Mouse (Mus musculus) forebrain, postnatal 0 days (tissue): ENCODE measurements around the gene Zfp28. TPM values are rescaled to one million over a fixed set of nuclear protein-coding genes. Genes with fewer than 3 reads are reported as not detected.
"Not testable (repeated sequence)": the region's sequence is repeated elsewhere in the genome, so short reads cannot be mapped to it uniquely, and the experiment has no call there.

ENCODE experiments used
- ATAC-seq: fragments of 200-750 bp; cut with Nextera tagmentation; 2 replicates; pipeline ENCODE4 v1.8.0; 2017; ENCODE audit warnings: mild to moderate bottlenecking, moderate library complexity
- DNase-seq: peaks from one replicate; pipeline ENCODE4 v3.0.0-alpha.2; 2015
- H3K27ac ChIP-seq: fragments of 300-500 bp; sonication (generic); 2 replicates; pipeline ENCODE4 v1.5.1; 2014; ENCODE audit warnings: low read depth, mild to moderate bottlenecking, antibody characterized with exemption, low read length, moderate library complexity, mixed read lengths
- H3K27me3 ChIP-seq: fragments of 300-500 bp; sonication (generic); 2 replicates; pipeline ENCODE4 v1.6.1; 2014; ENCODE audit warnings: mild to moderate bottlenecking, low read length, mixed read lengths; ENCODE audit not compliant: insufficient read depth
- H3K36me3 ChIP-seq: fragments of 300-500 bp; sonication (generic); 2 replicates; pipeline ENCODE4 v1.6.1; 2014; ENCODE audit warnings: mild to moderate bottlenecking, moderate library complexity; ENCODE audit not compliant: insufficient read depth
- H3K4me1 ChIP-seq: fragments of 300-500 bp; sonication (generic); 2 replicates; pipeline ENCODE4 v1.6.1; 2014; ENCODE audit warnings: antibody characterized with exemption; ENCODE audit not compliant: insufficient read depth
- H3K4me2 ChIP-seq: fragments of 300-500 bp; sonication (generic); 2 replicates; pipeline ENCODE4 v1.6.1; 2014; ENCODE audit warnings: low read depth, mild to moderate bottlenecking, moderate library complexity
- H3K4me3 ChIP-seq: fragments of 300-500 bp; sonication (generic); 2 replicates; pipeline ENCODE4 v1.5.1; 2014; ENCODE audit warnings: low read depth, low read length, mixed read lengths
- H3K9ac ChIP-seq: fragments of 300-500 bp; sonication (generic); 2 replicates; pipeline ENCODE4 v1.6.1; 2014; ENCODE audit warnings: mild to moderate bottlenecking
- H3K9me3 ChIP-seq: fragments of 300-500 bp; sonication (generic); 2 replicates; pipeline ENCODE4 v1.6.1; 2016; ENCODE audit warnings: low read length
- CTCF ChIP-seq: sonication (generic); IDR thresholded peaks from 2 replicates; pipeline ENCODE4 v1.5.1; 2016; ENCODE audit warnings: antibody characterized with exemption, control low read depth, low read depth
- WGBS: fragments of 180-500 bp; shearing (Covaris S2); extraction: QIAGEN DNeasy Blood & Tissue Kit; methylation state at CpG from one replicate; pipeline ENCODE4 v1.1.7; 2014; 5-methylcytosine and 5-hydroxymethylcytosine counted together
- polyA plus RNA-seq: library from polyadenylated mRNA; unstranded; fragments of >200 nt; fragmentation: Nextera tagmentation; extraction: Ambion mirVana; gene quantifications from 2 replicates; pipeline ENCODE4 v1.2.1, GENCODE M21; 2015
- total RNA-seq: library from RNA; depleted of rRNA; stranded (reverse); fragments of >200 nt; gene quantifications from 2 replicates; pipeline ENCODE4 v1.2.3, GENCODE M21; 2014

Zfp28 gene
- total and polyA plus RNA-seq, 2 experiments from 2014 or later: 19.8 to 27.4 TPM

DNA sequence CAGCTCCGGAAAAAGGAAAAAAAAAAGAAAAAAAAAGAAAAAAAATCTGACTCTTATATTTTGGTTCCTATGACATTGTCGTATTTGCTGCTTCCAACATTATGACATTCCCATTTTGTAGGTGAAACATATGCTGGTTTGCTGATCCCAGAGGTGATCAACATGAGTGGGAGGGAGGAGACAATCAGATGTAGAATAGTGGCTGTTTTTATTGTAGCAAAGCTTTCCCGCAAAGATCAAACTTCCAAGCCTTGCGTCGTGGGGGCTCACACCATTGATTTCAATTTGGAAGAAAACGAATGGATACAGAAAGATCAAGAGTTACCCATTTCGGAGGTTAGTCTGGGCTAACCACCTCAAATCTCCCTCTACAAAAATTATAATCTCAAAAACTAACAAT lies 21.3 kb upstream of the Zfp28 start:
- Histone ChIP-seq H3K4me3 (peak overlapping the region; percentile 51), H3K27me3 (no peaks in the 10 kb centered on the region), H3K4me2 (peak overlapping the region; percentile 61), H3K27ac (peak overlapping the region; percentile 96), H3K36me3 (0 out of 2 replicates have a peak, but pooled peaks cover 5% of the 10 kb centered on the region), H3K9me3 (no peaks in the 10 kb centered on the region), H3K4me1 (peaks cover 4% of the 10 kb centered on the region; the same call in 1 of the 2 replicates), H3K9ac (peak overlapping the region; percentile 74)
- WGBS: 20% methylated on average over 7 of the region's 7 CpGs
- no peak for TF ChIP-seq CTCF
- DNase-seq: no peak
- ATAC-seq: no peak

DNA sequence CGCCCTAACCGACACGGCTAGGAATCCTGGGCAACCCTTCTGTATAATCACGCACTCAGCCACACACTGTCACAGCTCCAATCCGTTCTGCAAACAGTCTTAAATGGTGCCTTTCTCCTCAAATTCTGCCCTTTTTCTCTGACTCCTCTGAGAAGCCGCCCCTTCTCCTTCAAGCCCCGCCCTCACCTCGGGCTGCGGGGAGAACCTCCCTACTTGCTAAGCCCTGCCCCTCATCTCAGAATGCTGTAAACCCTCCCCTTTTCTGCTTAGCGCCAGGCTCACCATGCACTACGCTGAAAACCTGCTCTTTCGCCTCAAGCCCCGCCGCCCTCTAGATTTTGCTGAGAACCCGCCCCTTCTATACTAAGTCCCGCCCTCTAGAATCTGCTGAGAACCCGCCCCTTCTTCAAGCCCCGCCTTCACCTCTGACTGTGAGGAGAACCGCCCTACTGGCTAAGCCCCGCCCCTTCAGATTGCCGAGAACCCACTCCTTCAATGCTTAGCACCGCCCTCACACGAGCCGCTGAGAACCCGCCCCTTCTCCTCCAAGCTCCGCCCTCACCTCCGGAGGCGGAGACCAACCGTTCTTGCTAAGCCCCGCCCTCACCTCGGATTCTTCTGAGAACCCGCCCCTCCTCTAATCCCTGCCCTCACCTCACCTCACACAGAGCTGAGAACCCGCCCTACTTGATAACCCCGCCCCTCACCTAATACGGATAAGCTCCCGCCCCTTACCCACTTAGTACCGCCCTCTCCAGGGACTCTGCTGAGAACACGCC lies 20.6 kb upstream of the Zfp28 start:
- WGBS: 2% methylated on average over 38 of the region's 38 CpGs
- TF ChIP-seq CTCF: no peak

DNA sequence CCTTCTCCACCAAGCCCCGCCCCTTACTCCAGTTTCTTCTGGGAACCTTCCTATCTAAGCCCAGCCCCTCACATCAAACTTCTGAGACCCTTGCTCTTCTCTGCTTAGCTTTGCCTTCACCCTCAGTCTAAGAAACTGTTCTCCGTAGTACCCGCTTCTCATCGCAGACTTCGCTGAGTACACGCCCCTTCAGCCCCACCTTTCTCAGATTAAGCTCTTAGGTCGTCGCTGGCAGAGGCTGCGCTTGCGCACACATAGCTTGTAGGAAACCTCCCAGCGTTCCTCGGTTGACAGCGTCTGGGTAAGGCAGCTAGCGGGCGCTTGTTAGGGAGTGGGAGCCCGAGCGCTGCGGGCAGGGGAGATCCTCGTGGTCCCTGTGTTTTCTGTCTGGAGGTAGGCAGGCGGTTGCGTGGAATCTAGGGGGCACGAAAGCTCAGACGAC lies 20.0 kb upstream of the Zfp28 start, which contains the start of gene Zfp78:
Gene Zfp78 (plus strand): TSS at position 234 of the 442 bp plus-strand sequence.
- Histone ChIP-seq H3K27me3 (no peaks in the 10 kb centered on the region), H3K27ac (peak within 1 kb of the TSS; percentile 96), H3K4me3 (peak within 1 kb of the TSS; percentile 51), H3K9ac (peak within 1 kb of the TSS; percentile 74), H3K36me3 (0 out of 2 replicates have a peak, but pooled peaks cover 2% of the 10 kb centered on the region), H3K4me2 (peak within 1 kb of the TSS; percentile 61), H3K4me1 (peaks cover 4% of the 10 kb centered on the region; the same call in 1 of the 2 replicates), H3K9me3 (no peaks in the 10 kb centered on the region)
- ATAC-seq: peak; percentile 85
- peak; percentile 60 for TF ChIP-seq CTCF
- under 1% methylated on average over 23 of the region's 23 CpGs for WGBS
- DNase-seq: peak; percentile 97

More for the DNA sequence above, 20.6 kb upstream of the Zfp28 start:
- 0 out of 2 replicates have a peak, but pooled peaks cover 3% of the 10 kb centered on the region for H3K36me3 ChIP-seq
- peaks cover 4% of the 10 kb centered on the region; the same call in 1 of the 2 replicates for H3K4me1 ChIP-seq
- H3K4me2 ChIP-seq: peak overlapping the region; percentile 61
- peak overlapping the region; percentile 96 for H3K27ac ChIP-seq
- H3K9me3 ChIP-seq: no peaks in the 10 kb centered on the region
- H3K27me3 ChIP-seq: no peaks in the 10 kb centered on the region
- H3K4me3 ChIP-seq: peak overlapping the region; percentile 51
- H3K9ac ChIP-seq: peak overlapping the region; percentile 74
- DNase-seq (peak; percentile 99), ATAC-seq (peak; percentile 90)

DNA sequence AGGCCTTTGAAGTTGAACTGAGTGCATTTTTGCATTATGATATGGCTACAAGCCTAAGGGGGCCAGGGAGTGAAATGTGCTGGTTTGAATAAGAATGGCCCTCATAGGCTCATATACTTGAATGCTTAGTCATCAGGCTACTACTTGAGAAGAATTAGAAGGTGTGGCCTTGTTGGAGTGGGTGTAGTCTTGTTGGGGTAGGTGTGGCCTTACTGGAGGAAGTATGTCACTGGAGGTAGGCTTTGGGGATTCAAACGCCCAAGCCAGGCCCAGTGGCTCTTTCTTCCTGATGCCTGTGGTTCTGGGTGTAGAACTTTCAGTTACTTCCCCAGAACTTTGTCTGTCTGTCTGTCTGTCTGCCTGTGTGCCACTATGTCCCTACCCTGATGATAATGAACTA lies 18.3 kb upstream of the Zfp28 start:
- H3K27me3 ChIP-seq: no peaks in the 10 kb centered on the region
- H3K4me2 ChIP-seq: no peak overlapping the region
- DNase-seq: no peak
- H3K9me3 ChIP-seq: no peaks in the 10 kb centered on the region
- no peaks in the 10 kb centered on the region for H3K36me3 ChIP-seq
- H3K4me1 ChIP-seq: peaks cover 4% of the 10 kb centered on the region; the same call in 1 of the 2 replicates
- 79% methylated on average over 1 of the region's 1 CpGs for WGBS
- ATAC-seq: no peak
- no peak overlapping the region for H3K27ac ChIP-seq
- H3K4me3 ChIP-seq: no peak overlapping the region
- H3K9ac ChIP-seq: no peak overlapping the region
- no peak for TF ChIP-seq CTCF

DNA sequence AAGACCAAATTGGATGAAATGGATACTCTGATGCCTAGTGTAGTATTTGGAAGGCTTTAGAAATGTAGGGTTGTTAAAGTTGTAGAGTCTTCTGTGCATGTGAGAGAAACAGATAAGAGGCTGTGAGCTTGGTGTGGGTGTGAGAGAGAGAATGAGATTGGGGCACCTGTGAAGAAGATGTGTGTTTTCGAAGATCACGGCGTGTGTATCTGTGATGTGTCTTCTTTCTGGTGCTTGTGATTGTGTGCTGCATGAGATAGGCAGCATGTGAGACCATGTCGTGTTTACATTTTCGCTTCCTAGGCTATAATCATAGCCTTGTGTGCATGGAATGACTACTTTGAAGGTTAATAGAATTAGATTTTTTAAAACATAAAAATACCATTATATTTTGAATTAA lies 15.9 kb upstream of the Zfp28 start:
- no peak for TF ChIP-seq CTCF
- H3K4me3 ChIP-seq: no peak overlapping the region
- H3K36me3 ChIP-seq: 0 out of 2 replicates have a peak, but pooled peaks cover 4% of the 10 kb centered on the region
- WGBS: 90% methylated on average over 5 of the region's 5 CpGs
- H3K4me2 ChIP-seq: no peak overlapping the region
- ATAC-seq (no peak), DNase-seq (no peak)
- peaks cover 4% of the 10 kb centered on the region; the same call in 1 of the 2 replicates for H3K4me1 ChIP-seq
- H3K27ac ChIP-seq: no peak overlapping the region
- no peaks in the 10 kb centered on the region for H3K9me3 ChIP-seq
- H3K9ac ChIP-seq: no peak overlapping the region
- H3K27me3 ChIP-seq: no peaks in the 10 kb centered on the region

DNA sequence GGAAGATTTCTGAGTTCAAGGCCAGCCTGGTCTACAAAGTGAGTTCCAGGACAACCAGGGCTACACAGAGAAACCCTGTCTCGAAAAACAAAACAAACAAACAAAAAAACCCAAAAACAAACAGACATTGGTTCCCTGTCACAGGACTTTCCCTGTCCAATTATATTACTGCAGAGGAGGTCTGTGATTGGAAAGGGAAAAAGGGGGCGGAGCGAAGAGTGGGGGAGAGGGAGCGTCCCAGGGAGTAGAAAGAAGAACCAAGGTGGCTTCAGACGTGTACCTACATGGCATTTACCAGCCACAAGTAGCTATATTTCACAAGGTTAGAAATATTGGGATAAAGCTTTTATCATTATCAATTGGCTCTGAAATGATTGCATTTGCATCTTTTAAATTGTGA lies 14.9 kb upstream of the Zfp28 start:
- H3K27me3 ChIP-seq, H3K9me3 ChIP-seq, H3K9ac ChIP-seq, ATAC-seq, H3K4me3 ChIP-seq, H3K4me1 ChIP-seq, H3K4me2 ChIP-seq, H3K36me3 ChIP-seq, H3K27ac ChIP-seq, DNase-seq: not testable (repeated sequence)
- WGBS: 86% methylated on average over 5 of the region's 5 CpGs

DNA sequence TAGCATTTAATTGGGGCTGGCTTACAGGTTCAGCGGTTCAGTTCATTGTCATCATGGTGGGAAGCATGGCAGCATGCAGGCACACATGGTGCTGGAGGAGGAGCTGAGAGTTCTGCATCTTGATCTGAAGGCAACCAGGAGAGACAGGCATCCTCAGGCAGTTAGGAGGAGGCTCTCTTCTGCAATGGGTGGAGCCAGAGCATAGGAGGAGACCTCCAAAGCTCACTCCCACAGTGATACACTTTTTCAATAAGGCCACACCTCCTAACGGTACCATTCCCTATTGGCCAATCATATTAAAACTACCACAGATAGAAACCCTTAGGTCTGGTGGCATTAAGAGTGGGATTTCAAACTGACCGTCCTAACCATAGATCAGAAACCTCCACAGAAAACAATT lies 13.6 kb upstream of the Zfp28 start:
- Histone ChIP-seq H3K9me3 (no peaks in the 10 kb centered on the region), H3K4me2 (no peak overlapping the region), H3K27ac (no peak overlapping the region), H3K36me3 (peaks cover 7% of the 10 kb centered on the region; the same call in 1 of the 2 replicates), H3K4me3 (no peak overlapping the region), H3K9ac (no peak overlapping the region), H3K27me3 (no peaks in the 10 kb centered on the region), H3K4me1 (no peaks in the 10 kb centered on the region)
- ATAC-seq (no peak), DNase-seq (no peak)
- WGBS: 79% methylated on average over 3 of the region's 3 CpGs
- no peak for TF ChIP-seq CTCF
